Mouse (Mus musculus) lung, adult 2 months (tissue): ENCODE data around the gene Nup54.

Source experiments
- CTCF ChIP-seq: fragments of 200-500 bp; IDR thresholded peaks from 2 replicates; pipeline ENCODE4 v1.5.1; 2011; ENCODE audit warnings: mild to moderate bottlenecking, low read length, control low read depth; ENCODE audit not compliant: insufficient read depth
- POLR2A ChIP-seq: fragments of 200-500 bp; IDR thresholded peaks from 2 replicates; pipeline ENCODE4 v1.6.1; 2011; ENCODE audit warnings: low read depth, mild to moderate bottlenecking, control low read depth, low read length, borderline replicate concordance; ENCODE audit errors: extremely low read depth

GRCm38 (mm10) chr5:92366565-92366964 is 68.5 kb downstream of the Nup54 start:
- TF ChIP-seq CTCF (no peak), POLR2A (no peak)
